Mouse (Mus musculus): Measurements from ENCODE around the gene Hoxb3. TPM values are rescaled to one million over a fixed set of nuclear protein-coding genes. Genes with fewer than 3 reads are reported as not detected.
A peak's percentile ranks its signal among the peaks of the same experiment; 100 is the strongest.

The Hoxb3 gene
- polyA plus RNA-seq, 3 experiments from 2014 or later = 0.86 TPM; not detected in 2

DNA sequence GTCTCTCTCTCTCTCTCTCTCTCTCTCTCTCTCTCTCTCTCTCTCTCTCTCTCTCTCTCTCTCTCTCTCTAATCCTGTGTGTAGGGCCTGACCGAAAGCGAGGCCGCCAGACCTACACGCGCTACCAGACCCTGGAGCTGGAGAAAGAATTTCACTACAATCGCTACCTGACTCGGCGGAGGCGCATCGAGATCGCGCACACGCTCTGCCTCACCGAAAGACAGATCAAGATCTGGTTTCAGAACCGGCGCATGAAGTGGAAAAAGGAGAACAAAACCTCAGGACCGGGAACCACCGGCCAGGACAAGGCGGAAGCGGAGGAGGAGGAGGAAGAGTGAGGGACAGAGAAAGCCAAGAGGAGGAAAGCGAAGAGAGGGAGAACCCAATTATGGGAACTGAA, 33.8 kb upstream of the Hoxb3 start:
- ATAC-seq = no peak

DNA sequence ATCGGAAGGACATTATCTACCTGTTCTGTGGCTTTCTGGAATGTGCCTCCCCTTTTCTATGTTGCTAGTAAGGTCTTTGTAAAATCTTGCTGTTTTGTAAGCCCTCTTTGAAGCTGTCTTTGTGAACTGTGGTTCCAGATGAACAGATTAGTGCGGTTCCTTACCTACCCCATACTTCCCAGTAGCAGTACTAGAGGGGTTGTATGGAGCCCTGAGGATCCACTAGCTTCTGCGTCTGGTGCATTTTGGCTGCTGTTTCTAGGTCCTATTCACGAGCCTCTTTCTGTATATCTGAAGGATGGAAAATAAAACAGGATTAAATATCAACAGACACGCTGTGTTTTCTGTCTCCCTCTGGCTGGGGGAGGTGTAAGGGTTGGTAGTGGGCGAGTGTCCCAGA, 33.3 kb upstream of the Hoxb3 start:
- ATAC-seq = no peak

DNA sequence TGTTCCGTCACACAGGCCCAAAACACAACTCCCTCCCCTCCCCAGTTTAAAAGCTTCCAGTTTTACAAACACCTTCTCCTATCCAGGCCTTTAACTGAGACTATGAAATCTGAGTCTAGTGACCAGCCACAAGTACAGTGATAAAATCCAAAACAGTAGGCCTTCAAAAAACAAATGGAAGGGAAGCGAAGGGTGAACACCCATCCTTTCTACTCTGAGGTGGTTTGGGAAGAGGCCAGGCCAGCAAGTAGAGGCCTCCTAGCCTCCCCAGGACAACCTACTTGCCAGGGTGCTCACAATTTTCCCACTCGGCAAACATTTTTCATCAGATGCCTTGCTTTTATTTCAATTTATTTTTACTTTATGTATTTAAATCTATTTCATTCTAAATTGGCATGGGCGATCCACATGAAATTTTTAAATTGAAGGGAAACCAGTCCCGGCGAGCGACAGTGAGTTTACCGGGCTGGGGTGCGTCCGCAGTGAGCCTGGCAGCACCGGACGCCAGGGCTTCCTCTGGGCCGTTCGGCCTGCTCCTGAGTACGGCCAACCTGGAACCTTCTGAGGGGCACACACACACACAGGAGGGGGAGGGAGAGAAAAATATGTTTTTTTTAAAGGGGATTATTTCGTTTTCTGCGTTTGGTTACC, 32.3 kb upstream of the Hoxb3 start:
- no peak for ATAC-seq

DNA sequence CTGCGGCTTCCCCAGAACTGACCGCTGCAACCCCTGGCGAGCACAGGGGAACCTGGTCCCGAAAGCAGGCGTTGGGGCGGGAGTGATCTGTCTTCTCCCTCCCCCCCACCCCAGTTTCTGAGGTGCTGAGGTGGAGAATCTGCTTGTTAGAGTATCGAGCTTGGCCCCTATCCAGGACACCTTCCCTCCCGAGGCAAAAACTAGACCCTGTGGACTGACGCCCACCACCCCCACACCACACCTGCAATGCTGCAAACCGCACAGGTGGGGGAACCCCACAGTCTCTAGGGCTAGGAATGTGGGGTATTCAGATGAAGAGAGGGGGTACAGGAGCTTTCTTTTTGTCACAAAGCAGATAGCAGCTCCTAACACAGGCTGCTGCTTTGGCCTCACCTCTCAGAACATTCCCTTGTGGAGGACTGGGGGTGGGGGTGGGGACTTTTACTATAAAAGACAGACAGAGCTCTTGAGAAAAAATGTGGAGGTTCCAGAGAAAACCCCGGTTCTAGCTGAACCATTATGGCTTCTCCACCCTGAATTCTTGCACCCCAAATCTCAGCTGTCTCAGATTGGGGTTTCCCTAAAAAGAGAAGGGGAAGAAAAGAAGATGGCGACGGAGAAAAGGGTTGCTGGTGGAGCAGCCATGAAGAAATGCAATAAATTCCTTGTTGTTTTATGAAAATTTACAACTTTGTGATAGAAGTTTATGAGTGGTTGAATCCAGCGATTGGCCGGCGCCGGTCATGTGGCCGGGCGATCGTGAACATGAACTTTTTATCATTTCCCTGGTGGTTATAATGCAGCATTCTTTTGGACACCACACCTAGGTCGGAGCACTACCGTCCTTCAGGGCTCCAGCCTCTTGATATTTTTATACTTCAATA, 31.2 kb upstream of the Hoxb3 start, which contains the start of gene Hoxb6:
Gene Hoxb6 (plus strand): TSS at position 796 of the 884 bp plus-strand sequence.
- ATAC-seq = no peak

- ATAC-seq = no peak
Observed at GRCm38 (mm10) chr11:96292565-96293301, 30.4 kb upstream of the Hoxb3 start.

DNA sequence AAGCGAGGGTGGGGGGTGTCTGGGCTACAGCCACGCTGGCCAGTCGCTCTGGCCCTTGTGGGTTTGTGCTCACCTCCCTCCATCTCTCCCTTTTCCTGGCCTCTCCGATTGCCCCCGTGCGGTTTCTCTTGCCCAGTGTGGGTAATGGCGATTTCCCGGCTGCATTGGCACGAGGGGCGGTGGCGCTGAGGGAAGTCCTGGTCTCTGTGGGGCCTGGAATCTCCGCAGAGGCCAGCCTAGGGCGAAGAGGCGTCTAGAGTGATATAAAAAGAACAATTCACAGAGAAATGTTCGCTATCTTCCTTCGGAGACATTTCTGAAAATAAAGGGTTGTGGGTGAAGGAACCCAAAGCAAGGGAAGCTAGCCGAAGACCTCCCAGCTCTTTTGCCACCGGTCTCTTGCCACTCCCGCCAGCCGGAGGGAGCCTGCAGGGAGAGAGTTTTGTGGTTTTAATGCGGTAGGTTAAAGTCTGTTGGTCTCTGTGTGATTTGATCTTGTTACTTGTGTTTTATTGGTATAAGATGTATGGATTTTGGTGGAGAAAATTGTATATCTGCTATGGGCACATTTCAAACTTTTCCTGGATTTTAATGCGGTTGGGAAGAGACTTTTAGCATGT, 29.7 kb upstream of the Hoxb3 start:
- no peak for ATAC-seq

DNA sequence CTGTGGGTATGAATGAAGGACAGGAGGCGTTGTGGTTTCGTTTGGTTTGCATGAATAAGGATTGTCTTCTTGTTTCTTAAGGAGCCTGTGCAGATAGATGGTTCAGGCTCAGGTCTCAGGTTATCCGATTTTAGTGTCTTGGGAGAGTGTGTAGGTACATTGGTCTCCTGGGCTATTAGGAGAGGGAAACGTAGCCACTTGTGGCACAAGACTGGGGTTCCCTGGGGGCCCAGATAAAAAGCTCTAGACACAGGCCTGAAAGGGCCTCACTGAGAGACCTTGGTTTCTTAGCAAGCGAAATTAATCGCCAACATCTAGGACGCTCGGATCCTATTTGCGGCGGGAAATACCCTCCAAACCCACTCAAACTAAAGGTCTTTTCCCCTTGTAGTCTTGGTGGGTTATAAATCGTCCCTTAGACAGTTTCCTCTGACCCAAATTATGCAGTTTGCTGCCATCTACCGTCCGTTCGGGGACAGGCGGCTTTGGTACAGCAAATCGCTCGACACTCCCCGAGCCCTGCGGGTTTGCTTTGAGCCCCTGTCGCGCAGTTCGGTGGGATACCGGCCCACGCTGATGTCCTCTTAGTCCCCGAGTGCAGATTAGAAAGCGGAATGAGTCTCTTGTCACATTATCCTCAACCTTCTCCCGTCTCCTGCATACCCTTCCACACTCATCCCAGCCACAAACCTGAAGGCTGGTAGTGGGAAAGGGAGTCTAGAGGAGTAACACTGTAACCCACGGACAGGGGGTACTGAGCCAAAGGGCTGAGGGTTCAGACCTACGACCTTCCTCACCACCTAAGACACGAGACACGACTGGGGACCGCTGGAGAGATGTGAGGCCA, 28.7 kb upstream of the Hoxb3 start:
- peak; percentile 76 for ATAC-seq

DNA sequence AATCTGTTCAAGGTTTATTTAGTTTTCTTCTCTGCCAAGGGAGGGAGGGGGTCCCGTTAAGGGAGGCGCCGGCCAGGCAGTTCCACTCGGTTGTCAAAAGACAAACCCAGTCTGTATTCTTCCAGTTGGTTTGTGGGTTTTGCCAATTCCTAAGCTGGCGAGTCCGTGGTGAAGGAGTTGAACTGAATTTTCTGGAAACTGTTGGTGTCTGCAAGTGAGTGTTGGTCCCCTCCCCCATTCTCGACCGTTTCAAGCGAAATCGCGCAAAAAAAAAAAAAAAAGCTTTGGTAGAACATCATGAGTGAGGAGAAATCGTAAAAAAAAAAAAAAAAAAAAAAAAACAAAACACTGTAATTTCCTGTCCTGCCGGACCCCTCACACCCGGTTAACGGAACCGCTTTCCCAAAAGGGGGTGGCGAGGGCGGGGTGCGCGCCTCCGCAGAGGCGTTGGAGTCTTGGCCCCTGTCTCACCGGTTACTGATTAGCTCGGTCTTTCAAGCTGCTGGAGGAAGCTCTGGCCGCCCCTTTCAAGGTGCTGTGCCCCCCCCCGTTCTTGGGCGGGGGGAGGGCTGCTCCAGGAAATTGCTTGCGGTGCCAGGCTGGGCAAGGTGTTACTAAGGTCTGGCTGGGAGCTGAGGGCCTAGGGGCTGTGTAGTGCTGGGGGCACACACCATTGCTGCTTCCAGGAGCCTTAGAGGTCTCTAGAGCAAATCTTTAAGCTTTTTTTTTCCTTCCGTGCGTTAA, 27.9 kb upstream of the Hoxb3 start:
- ATAC-seq = no peak

- ATAC-seq = no peak
Observed at GRCm38 (mm10) chr11:96296997-96297396, 26.1 kb upstream of the Hoxb3 start.

DNA sequence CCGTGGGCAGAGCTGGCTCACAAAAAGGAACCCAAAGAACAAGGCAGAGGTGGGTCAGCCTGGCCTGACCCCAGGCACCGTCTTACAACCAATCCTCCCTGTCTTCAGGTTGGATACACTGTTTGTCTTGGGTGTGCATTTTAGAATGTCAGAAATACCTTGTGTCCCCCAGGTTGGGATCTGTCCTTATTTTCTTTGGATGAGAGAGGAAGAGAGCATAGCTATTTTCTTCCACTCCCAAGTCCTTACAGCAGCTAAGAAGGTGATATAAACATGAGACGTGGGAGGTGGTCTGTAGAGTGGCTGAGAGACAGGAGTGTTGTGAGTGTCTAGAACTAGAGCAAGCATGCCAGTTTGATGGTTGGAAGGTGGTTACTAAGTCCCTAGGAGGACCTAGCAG, 25.7 kb upstream of the Hoxb3 start:
- no peak for ATAC-seq

DNA sequence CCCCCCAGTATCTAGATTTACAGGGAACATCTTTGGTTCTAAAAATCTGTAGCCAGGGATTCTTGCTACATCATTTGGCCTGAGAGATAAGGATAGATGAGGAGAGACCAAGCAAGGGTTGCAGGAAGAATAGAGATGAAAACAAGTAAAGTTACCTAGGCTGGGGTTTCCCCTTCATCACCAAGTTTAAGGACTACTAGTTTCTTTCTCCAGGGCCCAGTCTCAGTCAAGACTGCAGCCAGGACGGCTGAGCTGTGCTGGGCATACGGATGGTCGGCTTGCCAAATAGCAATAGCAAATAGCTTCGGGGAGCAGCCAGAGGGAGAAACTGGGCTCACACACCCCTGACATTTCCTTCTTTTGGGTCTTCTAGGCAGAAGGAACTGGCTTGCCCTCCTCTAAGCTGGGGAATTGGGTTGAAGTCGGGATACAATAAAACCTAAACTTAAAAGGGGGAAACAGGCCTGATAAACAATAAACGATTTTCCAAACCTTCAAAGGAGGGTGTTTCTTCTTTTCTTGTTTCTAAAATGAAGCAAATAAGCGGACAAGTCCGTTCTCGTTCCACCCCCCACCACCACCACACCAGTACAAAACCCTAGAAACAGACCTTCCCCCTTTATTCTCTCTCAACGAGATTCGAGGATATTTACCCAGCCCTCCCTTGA, 25.0 kb upstream of the Hoxb3 start:
- no peak for ATAC-seq

- no peak for ATAC-seq
Observed at GRCm38 (mm10) chr11:96298895-96299667, 24.0 kb upstream of the Hoxb3 start.

DNA sequence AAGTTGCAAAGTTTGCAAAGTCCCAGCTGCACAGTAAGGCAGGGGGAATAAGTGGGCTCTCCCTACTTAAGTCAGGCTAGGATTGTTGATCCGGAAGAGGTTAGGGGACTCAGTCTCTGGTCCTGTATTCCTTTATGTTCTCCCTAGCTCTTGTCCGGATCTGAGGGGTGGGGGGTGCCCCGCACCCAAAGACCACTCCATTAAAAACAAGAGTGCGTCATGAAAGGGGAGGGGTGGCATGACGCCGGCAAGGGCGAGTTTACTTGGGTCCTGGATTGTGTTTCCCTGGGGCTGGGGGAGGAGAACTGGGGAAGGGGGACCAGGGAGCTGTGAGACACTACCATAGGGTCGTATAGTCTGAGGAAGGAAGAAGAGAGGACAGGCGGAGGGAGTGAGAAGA, 23.3 kb upstream of the Hoxb3 start:
- no peak for ATAC-seq

GRCm38 (mm10) chr11:96300354-96301063, 22.6 kb upstream of the Hoxb3 start:
- ATAC-seq = no peak

DNA sequence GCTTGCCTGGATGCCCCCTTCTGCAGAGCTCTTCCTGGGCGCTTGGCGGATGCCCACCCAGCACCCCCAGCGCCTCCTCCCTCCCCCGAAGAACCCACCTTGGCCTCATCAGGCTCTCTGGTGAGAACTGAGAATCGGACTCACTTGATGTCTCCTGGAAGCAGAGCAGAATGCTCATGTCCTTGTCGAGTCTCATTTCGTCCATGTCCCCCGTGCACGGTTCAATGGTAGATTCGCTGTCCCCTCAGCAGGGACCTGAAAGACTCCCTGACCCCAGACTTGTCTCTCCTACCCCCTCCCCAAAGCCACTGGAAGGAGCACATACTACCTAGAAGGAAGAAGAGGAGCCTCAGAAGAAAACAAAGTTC, 22.1 kb upstream of the Hoxb3 start:
- ATAC-seq = no peak

DNA sequence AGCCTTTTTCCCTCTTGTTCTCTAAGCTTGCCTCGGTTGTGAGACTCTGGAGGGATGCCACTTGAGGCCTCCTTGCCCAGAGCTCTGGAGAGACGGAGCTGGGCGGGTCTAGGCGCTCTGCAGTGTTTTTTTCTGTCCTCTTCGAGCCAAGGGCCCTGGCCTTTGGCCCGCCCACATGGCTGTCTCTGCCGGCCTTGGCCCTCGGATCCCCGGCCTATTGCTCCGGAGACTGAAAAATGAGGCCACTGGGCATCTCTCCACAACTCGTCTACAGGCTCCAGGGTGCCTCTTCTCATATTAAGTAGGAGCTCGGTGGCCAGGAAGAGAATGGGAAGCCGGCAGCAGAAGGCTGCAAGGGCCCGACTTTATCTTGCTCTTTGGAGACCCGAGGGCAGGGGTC, 21.3 kb upstream of the Hoxb3 start:
- no peak for ATAC-seq

DNA sequence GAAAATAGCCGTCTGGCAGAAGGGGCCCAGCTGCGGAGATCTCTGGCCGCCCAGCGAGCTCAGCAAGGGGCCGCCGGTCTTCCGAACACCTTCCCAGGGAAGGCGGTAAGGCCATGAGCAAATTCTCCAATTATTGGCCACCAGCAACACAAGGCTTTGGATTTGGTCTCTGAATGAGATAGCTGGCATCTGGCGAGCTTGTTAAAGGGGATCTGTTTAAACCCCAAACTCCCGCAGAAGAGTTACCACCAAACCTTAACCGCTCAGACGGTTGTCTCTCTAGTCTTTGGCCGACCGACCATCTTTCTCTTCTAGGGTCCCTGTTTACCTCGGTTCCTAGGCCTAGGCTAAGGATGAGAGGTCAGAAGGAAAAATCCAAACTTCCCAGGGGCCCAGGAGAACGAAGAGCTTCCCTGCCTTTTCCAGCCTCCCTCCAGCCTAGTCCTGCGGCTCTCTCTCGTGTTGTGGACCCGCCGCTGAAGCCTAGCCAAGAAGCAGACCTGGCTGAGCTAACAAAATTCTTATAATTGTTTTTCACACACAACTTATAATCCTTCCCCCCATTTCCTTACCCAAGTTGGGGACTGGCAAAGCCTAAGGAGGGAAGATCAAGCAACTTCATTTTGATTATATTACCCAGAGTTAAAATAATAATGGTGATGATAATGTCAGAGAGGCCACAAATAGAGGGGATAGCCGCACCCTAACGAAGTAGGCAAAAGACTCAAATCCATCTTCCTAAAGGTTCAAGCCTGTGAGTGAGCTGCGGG, 20.6 kb upstream of the Hoxb3 start:
- no peak for ATAC-seq

Data from inflammation-experienced regulatory T-cells, adult 6 months (primary cell).